Mouse (Mus musculus) retina, postnatal 7 days (tissue): ENCODE measurements around the gene C9.

Experiments
- DNase-seq: peaks from one replicate; pipeline ENCODE4 v3.0.0-alpha.2; 2012; ENCODE audit warnings: low read depth, low spot score

Gene C9

GRCm38 (mm10) chr15:6483561-6483960, 38.4 kb downstream of the C9 start:
- DNase-seq: no peak

GRCm38 (mm10) chr15:6492386-6492785, 47.3 kb downstream of the C9 start:
- DNase-seq: no peak

GRCm38 (mm10) chr15:6498396-6499070, 53.4 kb downstream of the C9 start:
- DNase-seq: no peak

GRCm38 (mm10) chr15:6500787-6501186, 55.7 kb downstream of the C9 start:
- DNase-seq: no peak

GRCm38 (mm10) chr15:6517525-6517924, 72.4 kb downstream of the C9 start:
- DNase-seq: no peak

- DNase-seq: no peak
These were observed 74.5 kb downstream of the C9 start for GRCm38 (mm10) chr15:6519417-6520255.

- no peak for DNase-seq
These were observed 75.5 kb downstream of the C9 start for GRCm38 (mm10) chr15:6520505-6521155.

GRCm38 (mm10) chr15:6522653-6523167, 77.6 kb downstream of the C9 start, which contains the start of gene Fyb:
Gene Fyb (plus strand): TSS chr15:6522853.
- DNase-seq: no peak

GRCm38 (mm10) chr15:6524801-6525200, 79.7 kb downstream of the C9 start:
- DNase-seq: no peak

- DNase-seq: no peak
These were observed 80.3 kb downstream of the C9 start for GRCm38 (mm10) chr15:6525386-6525785.

GRCm38 (mm10) chr15:6533858-6534343, 88.8 kb downstream of the C9 start:
- DNase-seq: no peak

- no peak for DNase-seq
These were observed 89.5 kb downstream of the C9 start for GRCm38 (mm10) chr15:6534592-6534991.

- no peak for DNase-seq
These were observed 94.7 kb downstream of the C9 start for GRCm38 (mm10) chr15:6539639-6540338.
